Mouse (Mus musculus) CH12.LX (cell line): Measurements from ENCODE around the gene Cip2a.

Experiments
- CTCF ChIP-seq, 2 experiments: IDR thresholded peaks in 1 of 2; conservative IDR thresholded peaks in 1 of 2; 2 replicates each; pipeline ENCODE4 v1.5.1; 2011 to 2012; ENCODE audit warnings: low read depth in 2 of 2, low read length in 2 of 2, improper control_type of control experiment in 1 of 2, inconsistent platforms in 1 of 2, mild to moderate bottlenecking in 1 of 2, moderate library complexity in 1 of 2
- GABPA ChIP-seq: IDR thresholded peaks from 2 replicates; pipeline ENCODE4 v1.6.1; 2012; ENCODE audit warnings: low read depth, low read length, improper control_type of control experiment, inconsistent platforms; ENCODE audit not compliant: insufficient replicate concordance
- MXI1 ChIP-seq: IDR thresholded peaks from 2 replicates; pipeline ENCODE4 v1.6.1; 2011; ENCODE audit warnings: mild to moderate bottlenecking, low read depth, low read length, improper control_type of control experiment
- MYC ChIP-seq: IDR thresholded peaks from 2 replicates; pipeline ENCODE4 v1.6.1; 2011; ENCODE audit warnings: low read depth, mild to moderate bottlenecking, improper control_type of control experiment, low read length
- NRF1 ChIP-seq: IDR thresholded peaks from 2 replicates; pipeline ENCODE4 v1.6.1; 2014; ENCODE audit warnings: low read depth, mild to moderate bottlenecking, inconsistent platforms, low read length, improper control_type of control experiment, moderate library complexity
- POLR2A ChIP-seq: IDR thresholded peaks from 2 replicates; pipeline ENCODE4 v1.6.1; 2011; ENCODE audit warnings: low read depth, mild to moderate bottlenecking, improper control_type of control experiment, low read length
- RAD21 ChIP-seq: IDR thresholded peaks from 2 replicates; pipeline ENCODE4 v1.6.1; 2011; ENCODE audit warnings: low read depth, mild to moderate bottlenecking, low read length, improper control_type of control experiment, moderate library complexity
- SIN3A ChIP-seq: IDR thresholded peaks from 2 replicates; pipeline ENCODE4 v1.6.1; 2012; ENCODE audit warnings: low read length, improper control_type of control experiment, inconsistent platforms
- ZKSCAN1 ChIP-seq: IDR thresholded peaks from 2 replicates; pipeline ENCODE4 v1.6.1; 2012; ENCODE audit warnings: low read depth, inconsistent platforms, low read length, improper control_type of control experiment, borderline replicate concordance

DNA sequence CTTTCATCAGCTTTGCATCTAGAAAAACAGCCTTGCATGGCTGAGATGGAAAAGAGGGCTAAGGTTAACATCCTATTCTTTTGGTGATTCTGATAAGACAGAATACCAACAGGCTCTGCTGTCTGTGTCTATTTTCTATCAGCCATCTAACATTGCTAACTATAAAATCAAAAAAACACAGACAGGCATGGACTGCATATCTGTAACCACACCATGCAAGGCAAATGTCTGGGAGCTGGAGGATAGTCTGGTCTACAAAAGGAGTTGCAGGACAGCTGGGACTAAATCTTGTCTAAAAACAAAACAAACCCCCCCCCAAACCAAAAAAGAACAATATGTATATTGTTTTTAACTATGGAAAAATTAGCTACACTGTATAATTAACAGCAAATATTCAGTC is 14.0 kb upstream of the Cip2a start:
- TF ChIP-seq CTCF (conservative IDR thresholded peaks at IDR 0.05 in 1 of 2, IDR thresholded peaks at IDR 0.05 in 1 of 2; ENCODE audit: low read depth in 2 of 2, low read length in 2 of 2) (no peak), MYC (no peak), GABPA (no peak), ZKSCAN1 (no peak), POLR2A (no peak), MXI1 (no peak), NRF1 (no peak), SIN3A (no peak), RAD21 (no peak)
